Mouse (Mus musculus): ENCODE results near the gene Phf13. TPM values are rescaled to one million over a fixed set of nuclear protein-coding genes. Genes with fewer than 3 reads are reported as not detected.
A peak's percentile ranks its signal among the peaks of the same experiment; 100 is the strongest.

Phf13 gene
- polyA plus RNA-seq, 1 experiment: 10.1 TPM

DNA sequence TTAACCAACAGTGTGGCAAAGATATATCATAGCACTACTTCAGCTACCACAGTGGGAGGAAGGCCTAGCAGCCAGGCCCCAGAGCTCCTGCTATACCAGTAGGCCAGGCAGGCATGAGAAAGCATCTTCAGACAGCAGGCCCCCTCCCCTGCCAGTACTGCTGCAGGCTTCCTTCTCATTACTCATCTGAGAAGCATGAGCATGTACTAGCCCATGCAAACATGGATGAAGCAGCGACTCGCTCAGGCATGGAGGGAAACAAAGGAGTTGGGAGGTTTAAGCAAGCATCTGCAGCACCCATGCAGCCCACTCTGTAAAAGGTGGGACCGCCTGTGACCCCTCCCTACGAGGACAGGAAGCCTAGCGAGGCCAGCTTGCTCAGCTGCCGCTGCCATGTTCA is 23.0 kb upstream of the Phf13 start:
- no peak for TF ChIP-seq POLR2A (IDR thresholded peaks at IDR 0.05; ENCODE audit: borderline replicate concordance, low read depth, low read length)
- TF ChIP-seq CTCF (IDR thresholded peaks at IDR 0.05; ENCODE audit: low read depth, low read length): no peak
- Histone ChIP-seq H3K4me3 (ENCODE audit: insufficient read depth, low read length) (no peak overlapping the region), H3K4me1 (ENCODE audit: control insufficient read depth, insufficient read depth, low read length) (no peaks in the 10 kb centered on the region), H3K27ac (ENCODE audit: insufficient read depth, low read depth, low read length) (no peak overlapping the region)

DNA sequence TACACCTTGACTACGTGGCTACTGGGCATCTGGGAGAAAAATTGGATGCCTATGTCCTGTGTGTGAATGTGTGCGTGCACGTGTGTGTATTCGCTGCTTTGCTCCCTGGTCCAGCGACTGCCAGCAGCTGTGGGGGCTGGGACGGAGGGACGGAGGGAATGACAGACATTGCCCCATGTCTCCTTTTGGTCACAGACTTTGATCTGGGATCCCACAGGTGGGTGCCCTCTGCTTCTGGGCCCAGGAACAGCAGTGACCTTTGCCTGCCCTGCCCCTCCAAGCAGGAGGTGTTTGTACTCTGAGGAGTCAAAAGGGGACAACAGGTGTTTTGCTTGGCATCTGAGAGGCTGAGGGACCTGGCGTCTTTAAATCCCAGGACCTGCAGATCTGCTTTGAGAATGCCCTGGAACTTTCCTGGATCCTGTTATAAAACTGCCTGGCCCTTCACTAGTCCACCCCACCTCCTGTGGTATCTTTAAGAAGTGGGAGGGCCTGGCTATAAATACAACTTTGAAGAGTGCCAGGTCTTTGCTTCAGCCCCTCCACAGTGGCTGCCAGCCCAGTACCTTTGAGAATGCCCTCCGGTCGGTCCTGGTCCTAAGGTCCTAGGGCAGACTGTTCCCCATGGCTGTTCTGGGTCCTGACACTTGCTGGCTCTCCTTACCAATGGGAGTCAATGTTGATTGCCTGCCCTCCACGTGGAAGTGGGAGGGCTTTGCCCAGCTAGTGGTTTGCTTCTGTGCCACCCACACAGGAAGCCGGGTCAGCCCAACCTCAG is 17.2 kb upstream of the Phf13 start:
- peaks cover 12% of the 10 kb centered on the region for H3K4me1 ChIP-seq (ENCODE audit: control insufficient read depth, insufficient read depth, low read length)
- no peak overlapping the region for H3K27ac ChIP-seq (ENCODE audit: insufficient read depth, low read depth, low read length)
- no peak overlapping the region for H3K4me3 ChIP-seq (ENCODE audit: insufficient read depth, low read length)
- TF ChIP-seq CTCF (IDR thresholded peaks at IDR 0.05; ENCODE audit: low read depth, low read length): no peak
- no peak for TF ChIP-seq POLR2A (IDR thresholded peaks at IDR 0.05; ENCODE audit: borderline replicate concordance, low read depth, low read length)

DNA sequence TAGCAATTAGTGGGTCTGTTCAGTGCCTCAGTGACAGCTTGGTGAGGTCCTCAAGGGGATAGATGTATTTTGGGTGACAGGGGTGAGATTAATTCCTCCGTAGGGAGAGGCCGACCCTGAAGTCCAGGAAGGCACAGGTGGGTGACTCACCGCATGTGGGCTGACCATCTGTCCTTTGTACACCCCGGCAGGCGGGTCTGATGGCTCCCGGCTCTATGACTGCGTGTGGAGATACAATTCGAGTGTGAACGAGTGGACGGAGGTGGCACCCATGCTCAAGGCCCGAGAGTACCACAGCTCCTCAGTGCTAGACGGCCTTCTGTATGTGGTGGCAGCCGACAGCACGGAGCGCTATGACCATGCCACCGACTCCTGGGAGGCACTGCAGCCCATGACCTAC is 16.1 kb upstream of the Phf13 start:
- H3K4me1 ChIP-seq (ENCODE audit: control insufficient read depth, insufficient read depth, low read length): peaks cover 12% of the 10 kb centered on the region
- H3K27ac ChIP-seq (ENCODE audit: insufficient read depth, low read depth, low read length): no peak overlapping the region
- TF ChIP-seq POLR2A (IDR thresholded peaks at IDR 0.05; ENCODE audit: borderline replicate concordance, low read depth, low read length) (no peak), CTCF (IDR thresholded peaks at IDR 0.05; ENCODE audit: low read depth, low read length) (no peak)
- H3K4me3 ChIP-seq (ENCODE audit: insufficient read depth, low read length): no peak overlapping the region

DNA sequence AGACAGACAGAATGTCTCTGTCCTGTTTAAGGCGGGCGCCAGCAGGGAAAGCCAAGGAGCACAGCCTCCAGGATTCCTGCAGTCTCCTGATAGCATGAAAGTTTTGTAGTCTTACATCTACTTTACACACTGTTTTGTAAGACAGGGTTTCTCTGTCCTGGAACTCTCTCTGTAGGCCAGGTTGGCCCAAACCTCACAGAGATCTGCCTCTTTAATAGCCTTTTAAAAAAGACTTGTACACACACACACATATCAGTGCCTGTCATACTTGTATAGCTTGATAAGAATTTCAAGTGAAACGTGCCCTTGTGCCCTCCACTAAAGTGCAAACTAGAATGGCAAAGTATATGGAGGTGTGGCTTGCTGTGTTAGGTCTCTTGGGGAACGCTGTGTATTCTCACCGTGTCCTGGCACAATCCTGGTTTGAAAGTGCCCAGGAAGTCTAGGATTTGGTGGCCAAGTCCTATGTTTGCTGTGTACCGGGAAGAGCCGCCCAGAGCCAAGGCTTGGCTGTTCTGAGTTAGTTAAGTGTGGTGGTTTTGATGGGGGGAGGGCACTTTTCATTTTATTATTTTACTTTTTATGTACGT is 15.2 kb upstream of the Phf13 start:
- Histone ChIP-seq H3K27ac (ENCODE audit: insufficient read depth, low read depth, low read length) (0 out of 2 replicates have a peak overlapping the region, but pooled peaks have one; percentile 19), H3K4me3 (ENCODE audit: insufficient read depth, low read length) (peak overlapping the region; percentile 83)
- TF ChIP-seq CTCF (IDR thresholded peaks at IDR 0.05; ENCODE audit: low read depth, low read length): no peak
- no peak for TF ChIP-seq POLR2A (IDR thresholded peaks at IDR 0.05; ENCODE audit: borderline replicate concordance, low read depth, low read length)

DNA sequence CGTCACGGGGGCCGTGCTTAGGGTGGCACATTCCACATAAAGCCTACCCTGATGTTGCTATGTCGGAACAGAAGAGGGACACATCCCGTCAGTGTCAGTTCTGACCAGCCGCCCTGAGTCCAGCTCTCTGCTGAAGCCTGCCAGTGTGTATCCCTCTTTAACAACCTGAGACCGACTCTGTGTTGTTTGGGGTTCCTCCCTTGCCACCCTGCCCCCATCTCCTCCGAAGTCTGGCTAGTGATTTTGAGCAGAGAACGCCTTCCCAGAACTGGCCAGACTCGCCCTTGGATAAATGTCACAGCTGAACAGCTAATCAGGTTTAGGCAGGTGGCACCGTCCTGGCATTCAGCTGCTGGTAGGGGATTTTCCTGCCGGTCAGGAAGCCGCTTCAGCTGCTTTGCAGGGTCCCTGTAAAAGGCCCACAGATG is 14.7 kb upstream of the Phf13 start:
- Histone ChIP-seq H3K27ac (ENCODE audit: insufficient read depth, low read depth, low read length) (peak overlapping the region; percentile 19), H3K4me3 (ENCODE audit: insufficient read depth, low read length) (peak overlapping the region; percentile 83), H3K4me1 (ENCODE audit: control insufficient read depth, insufficient read depth, low read length) (peaks cover 12% of the 10 kb centered on the region)
- TF ChIP-seq POLR2A (IDR thresholded peaks at IDR 0.05; ENCODE audit: borderline replicate concordance, low read depth, low read length) (no peak), CTCF (IDR thresholded peaks at IDR 0.05; ENCODE audit: low read depth, low read length) (no peak)

More for the DNA sequence above, 15.2 kb upstream of the Phf13 start:
- peaks cover 12% of the 10 kb centered on the region for H3K4me1 ChIP-seq (ENCODE audit: control insufficient read depth, insufficient read depth, low read length)

DNA sequence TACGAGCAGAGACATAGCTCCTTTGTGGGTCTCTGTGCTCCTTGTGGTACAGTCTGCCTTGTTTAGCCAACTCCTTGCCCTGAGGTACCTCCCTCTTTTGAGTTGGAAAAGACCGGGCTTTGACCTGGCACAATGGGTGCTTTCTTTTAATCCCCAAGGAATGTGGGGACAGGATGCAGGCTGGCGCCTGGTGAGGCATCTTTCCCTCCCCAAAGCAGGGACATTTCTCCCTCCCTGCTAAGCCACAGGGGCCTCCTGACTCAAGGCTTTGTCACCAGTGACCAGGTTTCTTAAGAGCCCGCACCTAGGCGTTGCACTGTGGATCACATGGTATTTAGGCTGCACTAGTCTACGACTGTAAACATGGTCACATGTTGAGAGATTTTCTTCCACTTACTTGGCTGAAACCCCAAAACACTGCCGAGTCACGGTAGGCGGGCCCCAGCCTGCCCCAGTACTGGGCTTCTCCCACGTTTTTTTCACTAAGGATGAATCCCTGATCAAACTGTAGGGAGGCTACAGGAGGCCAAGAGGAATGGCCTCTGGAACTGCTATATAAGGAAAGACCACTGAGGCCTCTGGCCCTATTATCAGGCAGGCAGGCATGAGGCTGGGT is 14.1 kb upstream of the Phf13 start:
- Histone ChIP-seq H3K4me1 (ENCODE audit: control insufficient read depth, insufficient read depth, low read length) (peaks cover 12% of the 10 kb centered on the region), H3K4me3 (ENCODE audit: insufficient read depth, low read length) (peak overlapping the region; percentile 83), H3K27ac (ENCODE audit: insufficient read depth, low read depth, low read length) (peak overlapping the region; percentile 72)
- TF ChIP-seq CTCF (IDR thresholded peaks at IDR 0.05; ENCODE audit: low read depth, low read length) (no peak), POLR2A (IDR thresholded peaks at IDR 0.05; ENCODE audit: borderline replicate concordance, low read depth, low read length) (no peak)

DNA sequence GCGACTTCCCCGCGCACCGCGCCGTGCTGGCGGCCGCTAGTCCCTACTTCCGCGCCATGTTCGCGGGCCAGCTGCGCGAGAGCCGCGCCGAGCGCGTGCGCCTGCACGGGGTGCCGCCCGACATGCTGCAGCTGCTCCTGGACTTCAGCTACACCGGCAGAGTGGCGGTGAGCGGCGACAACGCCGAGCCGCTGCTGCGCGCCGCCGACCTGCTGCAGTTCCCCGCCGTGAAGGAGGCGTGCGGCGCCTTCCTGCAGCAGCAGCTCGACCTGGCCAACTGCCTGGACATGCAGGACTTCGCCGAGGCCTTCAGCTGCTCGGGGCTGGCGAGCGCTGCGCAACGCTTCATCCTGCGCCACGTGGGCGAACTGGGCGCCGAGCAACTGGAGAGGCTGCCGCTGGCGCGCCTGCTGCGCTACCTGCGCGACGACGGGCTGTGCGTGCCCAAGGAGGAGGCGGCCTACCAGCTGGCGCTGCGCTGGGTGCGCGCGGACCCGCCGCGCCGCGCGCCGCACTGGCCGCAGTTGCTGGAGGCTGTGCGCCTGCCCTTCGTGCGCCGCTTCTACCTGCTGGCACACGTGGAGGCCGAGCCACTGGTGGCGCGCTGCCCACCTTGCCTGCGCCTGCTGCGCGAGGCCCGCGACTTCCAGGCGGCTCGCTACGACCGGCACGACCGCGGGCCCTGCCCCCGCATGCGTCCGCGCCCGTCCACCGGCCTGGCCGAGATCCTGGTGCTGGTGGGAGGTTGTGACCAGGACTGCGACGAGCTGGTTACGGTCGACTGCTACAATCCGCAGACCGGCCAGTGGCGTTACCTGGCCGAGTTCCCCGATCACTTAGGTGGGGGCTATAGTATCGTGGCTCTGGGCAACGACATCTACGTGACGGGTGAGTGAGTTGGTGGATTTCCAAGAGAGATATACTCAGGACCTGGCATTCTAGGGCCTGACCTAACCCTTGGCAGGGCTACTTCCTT is 13.3 kb upstream of the Phf13 start:
- Histone ChIP-seq H3K4me3 (ENCODE audit: insufficient read depth, low read length) (peak overlapping the region; percentile 83), H3K4me1 (ENCODE audit: control insufficient read depth, insufficient read depth, low read length) (peaks cover 12% of the 10 kb centered on the region), H3K27ac (ENCODE audit: insufficient read depth, low read depth, low read length) (peak overlapping the region; percentile 72)
- TF ChIP-seq POLR2A (IDR thresholded peaks at IDR 0.05; ENCODE audit: borderline replicate concordance, low read depth, low read length): no peak
- TF ChIP-seq CTCF (IDR thresholded peaks at IDR 0.05; ENCODE audit: low read depth, low read length): no peak

DNA sequence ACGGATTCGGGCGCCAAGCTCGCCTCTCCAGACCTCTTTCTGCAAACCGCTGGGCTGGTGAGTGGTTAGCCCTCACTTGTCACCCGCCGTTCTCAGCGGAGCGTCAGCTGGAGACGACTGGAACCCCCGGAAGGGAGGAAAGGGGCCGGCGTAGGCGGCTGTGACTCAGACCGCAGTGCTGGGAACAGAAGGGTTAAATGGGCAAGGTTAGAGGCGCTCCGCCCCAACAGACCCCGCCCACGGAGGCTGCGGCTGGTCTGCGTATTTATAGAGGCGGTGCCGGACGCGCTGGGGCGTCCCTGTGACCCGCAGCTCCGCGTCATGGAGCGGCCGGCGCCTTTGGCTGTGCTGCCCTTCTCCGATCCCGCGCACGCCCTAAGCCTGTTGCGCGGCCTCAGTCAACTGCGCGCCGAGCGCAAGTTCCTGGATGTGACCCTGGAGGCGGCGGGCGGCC is 12.6 kb upstream of the Phf13 start, which contains the start of gene Klhl21:
Gene Klhl21 (plus strand): TSS at position 182 of the 454 bp plus-strand sequence.
- TF ChIP-seq CTCF (IDR thresholded peaks at IDR 0.05; ENCODE audit: low read depth, low read length) (no peak), POLR2A (IDR thresholded peaks at IDR 0.05; ENCODE audit: borderline replicate concordance, low read depth, low read length) (peak; percentile 72; the same call in 1 of the 2 replicates)
- peak within 1 kb of the TSS; percentile 72 for H3K27ac ChIP-seq (ENCODE audit: insufficient read depth, low read depth, low read length)
- H3K4me1 ChIP-seq (ENCODE audit: control insufficient read depth, insufficient read depth, low read length): peaks cover 12% of the 10 kb centered on the region
- peak within 1 kb of the TSS; percentile 83 for H3K4me3 ChIP-seq (ENCODE audit: insufficient read depth, low read length)

DNA sequence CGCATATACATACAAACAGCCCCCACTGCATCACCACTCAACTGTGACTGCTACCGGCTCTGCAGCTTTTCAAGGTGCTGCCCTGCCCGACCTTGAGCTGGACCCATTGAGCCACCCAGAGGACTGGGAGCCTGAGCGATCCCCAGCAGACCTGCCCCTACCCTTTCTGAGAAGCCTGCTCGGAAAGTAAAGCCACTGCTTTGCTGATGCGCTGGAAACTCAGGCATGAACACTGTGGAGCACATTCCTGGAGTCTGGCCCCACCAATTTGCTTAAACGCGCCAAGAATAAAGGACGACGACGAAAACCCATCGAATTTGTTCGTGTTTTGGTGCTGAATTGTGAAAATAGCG is 12.1 kb upstream of the Phf13 start:
- no peak overlapping the region for H3K27ac ChIP-seq (ENCODE audit: insufficient read depth, low read depth, low read length)
- no peak for TF ChIP-seq POLR2A (IDR thresholded peaks at IDR 0.05; ENCODE audit: borderline replicate concordance, low read depth, low read length)
- TF ChIP-seq CTCF (IDR thresholded peaks at IDR 0.05; ENCODE audit: low read depth, low read length): no peak
- H3K4me3 ChIP-seq (ENCODE audit: insufficient read depth, low read length): peak overlapping the region; percentile 83
- H3K4me1 ChIP-seq (ENCODE audit: control insufficient read depth, insufficient read depth, low read length): peaks cover 9% of the 10 kb centered on the region

All from bone marrow macrophage, adult 2 months (primary cell).